Mouse (Mus musculus) heart, embryonic 14.5 days (tissue): ENCODE results near the gene Slc6a5. TPM values are rescaled to one million over a fixed set of nuclear protein-coding genes. Genes with fewer than 3 reads are reported as not detected.
A peak's percentile ranks its signal among the peaks of the same experiment; 100 is the strongest.

Experiments
- ATAC-seq: fragments of 200-750 bp; cut with Nextera tagmentation; 2 replicates; pipeline ENCODE4 v1.8.0; 2017; ENCODE audit warnings: low read depth, moderate TSS enrichment; ENCODE audit not compliant: insufficient number of reproducible peaks, insufficient read depth, low FRiP score
- H3K27ac ChIP-seq, 2 experiments: fragments of 200-500 bp in 1 of 2; fragments of 300-500 bp in 1 of 2; sonication (generic) in 1 of 2; replicated peaks in 1 of 2; 2 replicates each; pipeline ENCODE4 v1.5.1; 2012 to 2014; ENCODE audit warnings: low read depth in 2 of 2, low read length in 2 of 2, control low read depth in 1 of 2, mild to moderate bottlenecking in 1 of 2, mixed read lengths in 1 of 2; ENCODE audit not compliant: control insufficient read depth in 1 of 2, insufficient read depth in 1 of 2
- H3K27me3 ChIP-seq: fragments of 300-500 bp; sonication (generic); 2 replicates; pipeline ENCODE4 v1.6.1; 2014; ENCODE audit warnings: mild to moderate bottlenecking, low read length, control low read depth; ENCODE audit not compliant: control insufficient read depth, insufficient read depth
- H3K36me3 ChIP-seq: fragments of 300-500 bp; sonication (generic); 2 replicates; pipeline ENCODE4 v1.6.1; 2014; ENCODE audit warnings: mild to moderate bottlenecking, control low read depth, low read length, mixed read lengths; ENCODE audit not compliant: control insufficient read depth, insufficient read depth
- H3K4me1 ChIP-seq, 2 experiments: fragments of 200-500 bp in 1 of 2; fragments of 300-500 bp in 1 of 2; sonication (generic) in 1 of 2; 2 replicates each; pipeline ENCODE4 v1.6.1; 2012 to 2014; ENCODE audit warnings: low read length in 2 of 2, control low read depth in 1 of 2, mixed read lengths in 1 of 2; ENCODE audit not compliant: control insufficient read depth in 2 of 2, insufficient read depth in 2 of 2
- H3K4me2 ChIP-seq: fragments of 300-500 bp; sonication (generic); 2 replicates; pipeline ENCODE4 v1.6.1; 2014; ENCODE audit warnings: mild to moderate bottlenecking, low read length
- H3K4me3 ChIP-seq, 2 experiments: fragments of 200-500 bp in 1 of 2; fragments of 300-500 bp in 1 of 2; sonication (generic) in 1 of 2; 2 replicates each; pipeline ENCODE4 v1.5.1; 2012 to 2014; ENCODE audit warnings: low read length in 2 of 2, mild to moderate bottlenecking in 2 of 2, control low read depth in 1 of 2, low read depth in 1 of 2, moderate library complexity in 1 of 2; ENCODE audit not compliant: control insufficient read depth in 1 of 2, insufficient read depth in 1 of 2
- H3K9ac ChIP-seq: fragments of 300-500 bp; sonication (generic); 2 replicates; pipeline ENCODE4 v1.6.1; 2014; ENCODE audit warnings: mild to moderate bottlenecking, low read length
- H3K9me3 ChIP-seq: fragments of 300-500 bp; sonication (generic); 2 replicates; pipeline ENCODE4 v1.6.1; 2016; ENCODE audit warnings: low read length, control low read depth; ENCODE audit not compliant: control insufficient read depth
- WGBS: fragments of 180-500 bp; shearing (Covaris S2); extraction: QIAGEN DNeasy Blood & Tissue Kit; methylation state at CpG from one replicate; pipeline ENCODE4 v1.1.7; 2014; 5-methylcytosine and 5-hydroxymethylcytosine counted together
- polyA plus RNA-seq: library from polyadenylated mRNA; unstranded; fragments of >200 nt; fragmentation: Nextera tagmentation; extraction: Ambion mirVana; gene quantifications from 2 replicates; pipeline ENCODE4 v1.2.1, GENCODE M21; 2014

Slc6a5 gene
- polyA plus RNA-seq, 1 experiment from 2014 or later, result not detected

DNA sequence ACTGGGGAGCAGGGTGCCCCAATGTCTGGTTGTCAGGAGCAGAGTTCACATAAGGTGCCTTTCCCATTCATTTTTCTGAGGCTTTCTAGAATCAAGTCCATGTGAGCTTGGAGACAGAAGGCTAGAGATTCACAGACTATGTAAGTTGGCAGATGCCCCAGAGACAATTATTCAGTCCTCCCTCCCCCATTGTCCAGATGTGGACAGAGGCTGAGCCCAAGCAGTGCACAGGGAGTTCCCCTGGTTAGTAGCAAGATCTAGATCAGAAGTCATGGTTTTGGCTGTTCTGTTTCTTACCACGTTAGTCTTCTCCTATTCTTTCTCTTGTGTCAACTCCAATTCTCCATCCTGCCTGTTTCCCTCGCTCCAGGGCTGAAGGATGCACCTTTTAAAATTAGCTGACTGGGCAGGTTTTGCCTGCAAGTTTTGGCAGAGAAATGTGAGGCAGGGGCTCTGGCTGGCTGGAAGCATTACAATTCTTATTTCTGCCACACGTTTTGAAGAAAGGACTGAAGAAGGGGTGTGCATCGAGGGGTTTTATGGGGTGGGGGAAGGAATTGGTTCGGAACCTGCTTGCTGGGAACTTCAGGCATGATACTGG is 3.9 kb downstream of the Slc6a5 start:
- no peaks in the 10 kb centered on the region for H3K36me3 ChIP-seq
- H3K4me1 ChIP-seq, result peaks cover 0 to 3% of the 10 kb centered on the region in 2 experiments; a peak in 1 of 4 replicates
- no peak overlapping the region for H3K27ac ChIP-seq
- no peak overlapping the region for H3K9ac ChIP-seq
- H3K9me3 ChIP-seq, result no peaks in the 10 kb centered on the region
- no peak for ATAC-seq
- no peak overlapping the region for H3K4me3 ChIP-seq
- peaks cover 100% of the 10 kb centered on the region for H3K27me3 ChIP-seq
- no peak overlapping the region for H3K4me2 ChIP-seq
- 5% methylated on average over 5 of the region's 5 CpGs for WGBS

DNA sequence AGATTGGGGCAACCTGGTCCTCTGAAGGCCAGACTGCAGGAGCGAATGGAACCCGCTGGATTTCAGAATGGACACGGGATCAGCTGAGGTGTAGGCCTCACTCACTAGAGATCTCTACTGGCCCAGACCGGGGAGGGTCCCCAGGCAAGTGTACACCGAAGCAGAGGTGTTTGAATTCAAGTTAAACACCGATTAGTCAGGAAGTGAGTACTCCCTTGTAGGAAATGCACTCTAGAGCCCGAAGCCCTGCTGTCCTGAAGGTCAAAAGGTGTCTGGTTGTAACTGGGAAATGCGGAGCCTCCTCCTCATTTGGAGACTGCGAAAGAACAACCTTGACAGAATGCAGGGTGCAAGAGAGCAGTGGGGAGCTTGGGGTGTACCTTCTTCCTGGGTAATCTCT is 5.0 kb downstream of the Slc6a5 start:
- ATAC-seq, result no peak
- Histone ChIP-seq H3K27me3 (peaks cover 93% of the 10 kb centered on the region), H3K9ac (no peak overlapping the region), H3K9me3 (no peaks in the 10 kb centered on the region), H3K4me3 (no peak overlapping the region), H3K4me2 (no peak overlapping the region), H3K4me1 (peaks cover 0 to 3% of the 10 kb centered on the region in 2 experiments; a peak in 1 of 4 replicates), H3K36me3 (no peaks in the 10 kb centered on the region), H3K27ac (no peak overlapping the region)
- WGBS, result 4% methylated on average over 9 of the region's 9 CpGs

DNA sequence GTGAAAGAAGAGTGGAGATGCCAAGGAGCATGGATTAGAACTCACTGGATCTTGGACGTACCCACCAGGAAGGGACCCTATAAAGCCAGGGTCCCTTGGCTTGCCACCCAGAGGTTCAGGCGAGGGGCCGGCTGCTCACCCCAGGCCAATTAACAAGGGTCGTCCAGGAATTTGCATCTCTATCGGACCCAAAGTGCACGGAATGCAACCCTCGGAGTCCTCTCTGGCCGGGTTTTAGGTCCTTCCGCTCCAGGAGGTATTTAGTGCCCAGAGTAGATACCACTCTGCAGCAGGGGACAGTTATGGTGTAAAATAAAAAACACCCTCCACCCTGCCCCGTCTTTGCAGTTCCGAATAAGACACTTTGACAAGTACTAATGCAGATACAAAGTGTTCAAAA is 5.5 kb downstream of the Slc6a5 start:
- no peaks in the 10 kb centered on the region for H3K36me3 ChIP-seq
- 4% methylated on average over 11 of the region's 11 CpGs for WGBS
- no peak for ATAC-seq
- no peak overlapping the region for H3K4me2 ChIP-seq
- H3K4me1 ChIP-seq, result peaks cover 0 to 3% of the 10 kb centered on the region in 2 experiments; a peak in 1 of 4 replicates
- H3K27ac ChIP-seq, result no peak overlapping the region
- no peaks in the 10 kb centered on the region for H3K9me3 ChIP-seq
- H3K4me3 ChIP-seq, result no peak overlapping the region
- H3K27me3 ChIP-seq, result peaks cover 88% of the 10 kb centered on the region
- no peak overlapping the region for H3K9ac ChIP-seq

DNA sequence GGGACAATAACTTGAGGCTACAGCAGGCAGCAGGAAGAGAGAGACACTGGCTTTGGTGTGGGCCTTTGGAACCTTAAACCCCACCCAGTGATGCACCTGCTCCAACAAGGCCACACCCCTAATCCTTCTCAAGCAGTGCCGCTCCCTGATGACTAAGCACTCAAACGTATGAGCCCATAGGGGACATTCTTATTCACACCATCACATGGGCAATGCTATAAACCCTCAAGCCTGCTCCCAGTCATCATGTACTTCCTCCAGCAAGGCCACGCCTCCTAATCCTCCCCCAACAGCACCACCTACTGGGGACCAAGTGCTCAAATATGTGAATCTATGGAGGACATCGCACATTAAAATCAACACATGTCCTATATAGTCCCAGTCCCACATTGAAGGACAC is 9.5 kb downstream of the Slc6a5 start:
- no peak for ATAC-seq
- WGBS, result 77% methylated on average over 4 of the region's 4 CpGs
- Histone ChIP-seq H3K4me1 (0 out of 4 replicates have a peak, but pooled peaks cover 0 to 2% of the 10 kb centered on the region in 2 experiments), H3K36me3 (no peaks in the 10 kb centered on the region), H3K27ac (no peak overlapping the region), H3K27me3 (peaks cover 52% of the 10 kb centered on the region), H3K4me2 (no peak overlapping the region), H3K9ac (no peak overlapping the region), H3K9me3 (no peaks in the 10 kb centered on the region), H3K4me3 (no peak overlapping the region)

DNA sequence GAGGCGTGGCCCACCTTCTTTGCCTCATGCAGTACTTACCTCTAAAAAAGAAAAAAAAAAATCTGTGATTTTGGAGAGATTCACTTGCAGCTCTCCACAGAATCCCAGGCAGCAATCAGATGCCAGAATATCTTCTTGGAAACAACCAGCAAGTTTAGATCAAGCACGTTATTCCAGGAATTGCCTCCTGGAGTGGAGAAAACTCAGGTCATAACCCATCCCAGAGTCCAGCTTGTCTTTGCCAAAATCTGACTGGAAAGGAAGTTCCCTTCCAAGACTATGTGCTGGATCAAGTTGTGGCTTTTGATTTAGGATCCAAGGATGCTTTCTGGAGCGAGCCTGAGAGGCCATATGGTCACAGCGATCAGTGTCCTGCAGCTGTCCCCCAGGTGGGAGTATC is 10.8 kb downstream of the Slc6a5 start:
- Histone ChIP-seq H3K4me2 (no peak overlapping the region), H3K27me3 (peaks cover 39% of the 10 kb centered on the region), H3K9me3 (no peaks in the 10 kb centered on the region), H3K36me3 (no peaks in the 10 kb centered on the region), H3K9ac (no peak overlapping the region), H3K27ac (no peak overlapping the region), H3K4me1 (0 out of 4 replicates have a peak, but pooled peaks cover 0 to 2% of the 10 kb centered on the region in 2 experiments), H3K4me3 (no peak overlapping the region)
- ATAC-seq, result no peak
- WGBS, result 65% methylated on average over 4 of the region's 4 CpGs

DNA sequence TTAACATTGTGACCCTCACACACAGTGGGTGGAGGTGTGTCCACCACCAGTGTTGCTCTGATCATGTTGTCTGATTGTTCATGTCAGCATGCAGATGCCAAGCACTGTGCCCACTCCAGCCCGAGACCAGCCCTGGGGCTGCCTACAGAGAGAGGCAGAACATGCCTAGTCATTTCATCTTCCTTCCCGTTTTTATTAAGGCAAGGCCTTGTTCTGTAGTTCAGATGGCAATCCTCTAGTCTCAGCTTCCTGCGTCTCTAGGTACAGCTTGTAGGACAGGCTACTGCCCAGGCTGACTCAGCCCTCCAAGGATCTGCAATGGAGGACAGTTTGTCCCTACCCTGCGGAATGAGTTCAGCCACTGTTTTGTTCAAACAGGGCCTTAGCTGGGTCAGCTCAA is 13.0 kb downstream of the Slc6a5 start:
- 36% methylated on average over 4 of the region's 4 CpGs for WGBS
- no peak overlapping the region for H3K9ac ChIP-seq
- 0 out of 4 replicates have a peak, but pooled peaks cover 0 to 2% of the 10 kb centered on the region in 2 experiments for H3K4me1 ChIP-seq
- H3K4me3 ChIP-seq, result no peak overlapping the region
- peaks cover 17% of the 10 kb centered on the region for H3K27me3 ChIP-seq
- H3K36me3 ChIP-seq, result no peaks in the 10 kb centered on the region
- H3K9me3 ChIP-seq, result no peaks in the 10 kb centered on the region
- H3K27ac ChIP-seq, result no peak overlapping the region
- no peak for ATAC-seq
- peak overlapping the region; percentile 47 for H3K4me2 ChIP-seq

DNA sequence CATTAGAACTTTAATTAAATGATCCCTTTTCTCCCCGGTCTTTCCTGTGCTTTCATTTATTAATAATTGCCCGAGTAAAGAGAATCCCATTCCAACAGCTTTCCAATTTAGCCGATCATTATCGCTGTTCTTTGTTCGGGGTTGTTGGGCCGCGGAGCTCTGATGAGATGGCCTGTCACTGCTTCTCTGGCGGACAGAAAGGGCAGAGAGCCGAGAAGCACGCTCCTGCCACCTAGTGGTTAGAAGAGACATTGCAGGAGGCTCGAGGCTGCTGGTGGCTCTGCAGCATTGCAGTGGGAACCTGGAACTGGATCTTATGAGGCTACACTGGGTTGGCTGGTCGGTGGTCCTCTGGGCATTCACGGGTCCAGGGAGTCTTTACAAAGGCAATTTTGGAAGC is 13.4 kb downstream of the Slc6a5 start:
- ATAC-seq, result no peak
- H3K4me3 ChIP-seq, result no peak overlapping the region
- no peaks in the 10 kb centered on the region for H3K36me3 ChIP-seq
- 0 out of 4 replicates have a peak, but pooled peaks cover 0 to 2% of the 10 kb centered on the region in 2 experiments for H3K4me1 ChIP-seq
- H3K9me3 ChIP-seq, result no peaks in the 10 kb centered on the region
- H3K27me3 ChIP-seq, result peaks cover 13% of the 10 kb centered on the region
- no peak overlapping the region for H3K27ac ChIP-seq
- no peak overlapping the region for H3K9ac ChIP-seq
- WGBS, result 1% methylated on average over 13 of the region's 13 CpGs
- peak overlapping the region; percentile 47 for H3K4me2 ChIP-seq

DNA sequence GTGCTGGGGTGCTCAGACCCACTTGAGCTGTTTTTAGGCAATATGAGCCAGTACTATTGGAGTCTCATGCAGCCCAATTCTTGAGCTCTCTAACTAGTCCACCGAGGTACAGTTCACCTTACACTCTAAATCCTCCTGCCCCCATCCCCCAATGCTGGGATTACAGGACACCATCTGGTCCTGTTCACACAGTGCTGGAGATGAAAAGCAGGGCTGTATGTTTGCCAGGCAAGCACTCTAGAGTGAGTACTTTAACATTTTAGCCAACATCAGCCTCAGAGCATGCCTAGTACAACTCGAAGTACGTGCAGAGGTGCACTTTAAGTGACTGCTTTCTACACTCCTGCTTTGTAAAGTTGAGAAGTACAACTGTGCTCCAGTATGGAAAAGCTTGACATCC is 18.6 kb downstream of the Slc6a5 start:
- no peak overlapping the region for H3K4me3 ChIP-seq
- ATAC-seq, result no peak
- no peak overlapping the region for H3K9ac ChIP-seq
- no peaks in the 10 kb centered on the region for H3K4me1 ChIP-seq
- H3K27me3 ChIP-seq, result no peaks in the 10 kb centered on the region; the same call in 1 of the 2 replicates
- H3K4me2 ChIP-seq, result no peak overlapping the region
- no peaks in the 10 kb centered on the region for H3K36me3 ChIP-seq
- H3K27ac ChIP-seq, result no peak overlapping the region
- no peaks in the 10 kb centered on the region for H3K9me3 ChIP-seq
- WGBS, result 32% methylated on average over 3 of the region's 3 CpGs
